Mouse (Mus musculus): ENCODE measurements around the gene Tcl1b1.
"Not testable (repeated sequence)": the region's sequence is repeated elsewhere in the genome, so short reads cannot be mapped to it uniquely, and the experiment has no call there.

Tcl1b1 gene

DNA sequence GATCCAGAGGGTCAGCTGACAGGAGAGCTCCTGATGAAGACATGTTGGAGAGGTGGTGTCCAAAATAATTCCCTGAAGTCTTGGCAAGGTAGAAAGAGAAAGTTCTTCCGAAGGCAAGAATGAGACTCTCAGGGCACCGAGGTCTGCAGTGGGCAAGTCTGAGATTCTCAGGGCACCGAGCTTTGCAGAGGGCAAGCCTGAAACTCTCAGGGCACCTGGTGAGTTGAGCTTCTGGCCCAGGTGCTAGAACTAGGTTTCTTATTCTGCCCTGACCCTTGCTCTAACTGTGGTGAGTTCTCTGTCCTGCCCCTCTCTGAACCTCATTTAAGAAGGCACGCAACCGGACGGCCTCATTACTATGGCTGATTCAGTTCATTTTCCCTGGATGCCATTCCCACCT lies 31.3 kb downstream of the Tcl1b1 start, which contains the start of gene Tcl1b3:
Tcl1b3 (plus strand) TSS at position 301 of the 400 bp plus-strand sequence.
- DNase-seq (ENCODE audit: low read depth, low spot score) = not testable (repeated sequence)

DNA sequence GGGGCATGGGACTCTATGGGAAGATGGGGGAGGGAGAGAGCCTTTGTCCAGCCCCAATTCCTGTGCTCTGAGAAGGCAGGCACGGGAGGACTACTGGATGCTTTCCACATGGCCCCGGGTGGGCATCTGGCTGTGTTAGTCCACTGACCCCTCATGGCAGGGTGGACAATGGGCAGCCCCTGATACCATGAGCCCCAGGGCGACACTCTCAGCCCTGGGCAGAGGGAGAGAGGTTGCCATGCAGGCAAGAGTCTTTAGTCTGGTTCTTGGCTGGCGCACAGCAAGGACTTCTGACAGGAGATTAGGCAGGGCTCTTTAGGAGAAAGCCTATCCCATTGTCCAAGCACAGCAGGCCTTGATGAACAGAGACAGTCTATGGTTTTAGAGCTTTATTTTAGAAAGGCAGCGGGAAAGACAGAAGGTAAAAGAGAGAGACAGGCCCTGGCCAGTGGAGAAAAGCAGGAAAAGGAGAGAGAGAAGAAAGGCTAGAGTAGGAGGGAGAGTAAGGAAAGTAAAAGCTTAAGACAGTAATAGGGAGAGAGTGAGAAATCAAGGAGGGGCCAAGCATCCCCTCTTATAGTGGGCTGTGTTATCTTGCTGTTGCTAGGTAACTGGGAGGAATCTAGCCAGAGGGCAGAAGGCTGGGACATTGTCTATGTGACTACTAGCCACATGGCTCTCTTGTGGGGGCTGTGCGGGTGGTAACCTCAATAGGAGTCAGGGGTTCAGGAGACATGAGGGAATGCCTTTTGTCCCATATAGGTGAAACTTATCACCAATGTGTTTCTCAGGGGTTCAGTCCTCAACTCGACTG lies 40.4 kb downstream of the Tcl1b1 start:
- not testable (repeated sequence) for DNase-seq (ENCODE audit: low read depth, low spot score)

DNA sequence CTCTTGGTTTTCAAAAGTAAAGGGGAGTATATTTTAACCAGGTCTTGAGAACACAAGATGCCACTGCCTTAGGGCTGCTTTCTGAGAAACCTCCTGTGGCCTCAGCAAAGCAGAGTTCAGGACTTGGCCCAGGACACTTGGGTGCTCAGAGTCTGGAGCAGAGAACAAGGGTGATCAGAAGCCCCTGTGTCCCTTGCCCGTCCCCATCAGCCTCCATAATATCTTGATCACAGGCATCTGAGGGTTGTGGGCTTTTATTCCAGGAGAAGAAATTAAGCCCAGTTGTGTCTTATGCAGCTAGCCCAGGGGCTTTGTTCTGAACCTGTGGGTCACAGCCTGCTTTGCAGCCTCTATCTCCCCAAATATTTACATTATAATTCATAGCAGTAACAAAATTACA lies 42.2 kb downstream of the Tcl1b1 start, which contains the start of gene Tcl1b4:
Tcl1b4 (plus strand) TSS at position 301 of the 400 bp plus-strand sequence.
- not testable (repeated sequence) for DNase-seq (ENCODE audit: low read depth, low spot score)

DNA sequence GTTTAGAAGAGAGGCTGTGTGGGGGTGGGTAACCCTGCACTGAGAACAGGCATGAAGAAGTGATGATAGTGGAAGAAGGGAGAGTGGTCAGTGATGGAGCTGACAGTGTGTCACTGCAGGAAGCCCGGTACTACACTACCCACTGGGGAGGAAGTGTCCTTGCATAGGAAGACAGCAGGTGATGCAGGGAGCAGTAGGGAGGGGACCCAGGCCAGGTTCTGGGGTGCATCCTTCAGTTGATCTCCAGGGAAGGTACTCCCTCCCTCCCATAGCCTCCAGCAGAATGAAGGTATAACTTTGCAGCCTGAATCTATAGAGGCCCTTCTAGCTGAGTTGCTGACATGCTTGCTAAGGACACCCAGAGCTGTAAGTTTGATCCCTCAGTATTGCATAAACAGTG lies 47.6 kb downstream of the Tcl1b1 start:
- no peak for DNase-seq (ENCODE audit: low read depth, low spot score)

DNA sequence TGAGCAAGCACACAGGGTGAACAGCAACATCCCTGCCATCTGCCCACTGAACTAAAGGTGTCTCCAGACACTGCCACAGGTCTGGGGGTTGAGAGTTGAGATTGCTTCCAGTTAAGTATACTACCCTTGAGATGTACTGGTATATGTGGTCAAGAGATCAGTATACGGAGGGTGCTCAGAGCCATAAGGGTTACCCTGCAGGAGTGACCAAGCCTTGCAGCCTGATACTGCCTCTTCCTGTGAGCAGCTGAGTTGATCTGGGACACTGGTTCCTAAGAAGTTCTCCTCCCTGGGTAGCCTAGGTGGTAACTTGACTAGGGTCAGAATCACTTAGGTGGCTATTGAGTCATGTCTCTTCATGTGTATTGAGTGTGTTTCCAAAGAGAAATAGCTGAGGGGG lies 49.0 kb downstream of the Tcl1b1 start:
- DNase-seq (ENCODE audit: low read depth, low spot score) = no peak

DNA sequence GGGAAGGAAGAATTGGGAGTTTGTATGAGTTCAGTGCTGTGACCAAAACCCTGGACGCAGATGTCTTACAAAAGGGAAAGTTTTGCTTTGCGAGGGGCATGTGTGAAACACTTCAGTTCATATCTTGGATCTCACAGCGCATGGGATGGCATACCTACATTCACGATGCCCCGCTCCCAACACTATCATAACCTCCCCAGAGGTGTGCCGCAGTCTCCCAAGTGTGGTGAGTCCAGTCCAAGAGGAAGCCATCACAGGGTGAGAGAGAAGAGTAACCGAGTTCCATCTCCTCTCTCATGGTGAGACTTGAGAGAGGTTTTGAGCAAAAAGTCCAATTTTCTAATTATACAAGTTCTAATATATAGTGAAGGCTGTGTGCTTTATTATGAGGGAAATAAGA lies 49.7 kb downstream of the Tcl1b1 start:
- DNase-seq (ENCODE audit: low read depth, low spot score) = no peak

Measured in brain, adult 2 months (tissue).